Mouse (Mus musculus): ENCODE measurements around the gene Rfx7.

- TF ChIP-seq CTCF (IDR thresholded peaks at IDR 0.05; ENCODE audit: borderline replicate concordance, insufficient read depth, low read length) (no peak), POLR2A (IDR thresholded peaks at IDR 0.05; ENCODE audit: low read depth, low read length) (no peak)
These were observed 2.9 kb downstream of the Rfx7 start for GRCm38 (mm10) chr9:72534985-72535384.

Measured in embryonic fibroblast, embryonic 13.5 days (primary cell).